Mouse (Mus musculus) lung, postnatal 25 days (tissue): ENCODE data around the gene Gm44965.
"Not testable (repeated sequence)": the region's sequence is repeated elsewhere in the genome, so short reads cannot be mapped to it uniquely, and the experiment has no call there.

Experiments used
- DNase-seq: peaks from one replicate; pipeline ENCODE4 v3.0.0; 2022; ENCODE audit warnings: low spot score

Gene Gm44965

DNA sequence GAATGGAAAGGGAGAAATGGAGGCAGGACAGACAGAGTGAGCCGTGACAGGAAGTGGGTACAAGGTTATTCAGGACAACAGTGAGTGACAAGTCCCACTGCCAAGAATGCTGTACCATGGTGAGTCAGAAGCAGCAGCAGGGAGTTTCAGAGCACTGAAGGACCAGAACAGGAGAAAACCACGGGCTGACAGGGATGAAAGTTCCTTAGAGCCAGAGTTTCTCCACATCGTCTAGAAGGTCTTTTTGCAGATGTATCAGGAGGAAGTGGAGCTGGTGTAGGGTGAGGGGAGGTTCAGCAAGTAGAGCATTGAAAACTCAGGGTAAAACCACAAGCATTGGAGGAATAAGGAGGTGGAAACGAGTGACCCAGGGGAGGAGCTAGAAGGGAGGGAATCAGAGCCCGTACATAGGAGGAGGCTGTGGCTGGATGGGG, 14.5 kb upstream of the Gm44965 start:
- DNase-seq: peak; percentile 55

DNA sequence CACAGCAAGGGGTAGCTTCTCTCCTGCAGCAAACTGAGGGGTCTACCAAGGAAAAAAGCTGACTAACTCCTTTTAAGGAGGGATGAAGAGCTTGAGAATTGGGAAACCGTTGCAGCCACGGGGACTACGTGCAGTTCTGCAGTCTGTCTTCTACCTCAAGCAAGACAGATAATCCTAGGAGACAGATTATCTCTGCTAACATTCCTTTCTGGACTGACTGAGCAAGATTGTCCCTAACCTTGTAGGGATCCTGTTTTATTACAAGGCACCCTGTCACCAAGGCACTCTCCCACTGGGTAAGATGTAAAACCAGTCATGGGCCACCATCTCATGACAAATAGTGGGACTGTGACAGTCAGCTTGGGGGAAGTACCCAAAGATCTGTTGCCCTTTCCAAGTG, 12.5 kb upstream of the Gm44965 start:
- DNase-seq: no peak

DNA sequence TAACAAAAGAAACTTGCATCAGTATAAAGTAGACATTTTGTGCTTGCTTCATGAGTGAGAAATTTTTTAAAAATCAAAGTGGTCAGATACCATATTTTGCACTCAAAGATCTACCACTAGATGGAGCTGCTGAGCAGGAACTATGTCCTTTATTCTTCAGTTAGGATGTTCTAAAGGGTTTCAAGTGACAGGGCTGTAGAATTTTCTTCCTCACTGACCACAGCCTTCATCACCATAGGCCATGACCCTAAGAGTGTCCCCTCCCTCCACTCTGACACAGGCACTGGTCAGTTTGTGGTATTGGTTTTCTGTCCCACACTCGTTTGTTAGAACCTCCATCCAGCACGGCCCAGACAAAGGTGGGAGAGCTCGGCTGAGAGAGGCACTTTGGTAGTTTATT, 11.7 kb upstream of the Gm44965 start:
- peak; percentile 48 for DNase-seq

GRCm38 (mm10) chr6:48589194-48589750, 4.5 kb upstream of the Gm44965 start, which contains the start of gene Gm45021:
Gene Gm45021, plus strand, starts transcription at chr6:48589610.
- DNase-seq: no peak

GRCm38 (mm10) chr6:48591221-48591845, 2.4 kb upstream of the Gm44965 start:
- no peak for DNase-seq

DNA sequence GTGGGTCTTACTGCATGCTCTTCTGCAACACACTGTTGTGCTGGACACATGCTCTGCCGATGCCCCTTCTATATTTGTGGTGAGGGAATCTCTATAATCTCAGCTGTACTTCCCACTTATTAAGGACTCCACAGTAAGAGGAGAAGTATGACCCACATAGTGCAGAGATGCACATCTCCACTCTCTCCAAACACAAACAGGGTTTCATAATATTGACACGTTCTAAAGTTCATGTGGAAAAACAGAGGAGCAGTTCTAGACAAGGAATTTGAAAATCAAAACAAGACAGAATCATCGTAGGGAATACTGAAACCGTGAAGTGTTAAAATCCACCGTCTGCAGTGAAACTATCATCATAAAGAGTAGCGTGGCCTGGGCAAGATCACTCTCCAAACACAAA, 1.9 kb upstream of the Gm44965 start:
- no peak for DNase-seq

- DNase-seq: no peak
These were observed 450 bp downstream of the Gm44965 start for GRCm38 (mm10) chr6:48594043-48594738.

DNA sequence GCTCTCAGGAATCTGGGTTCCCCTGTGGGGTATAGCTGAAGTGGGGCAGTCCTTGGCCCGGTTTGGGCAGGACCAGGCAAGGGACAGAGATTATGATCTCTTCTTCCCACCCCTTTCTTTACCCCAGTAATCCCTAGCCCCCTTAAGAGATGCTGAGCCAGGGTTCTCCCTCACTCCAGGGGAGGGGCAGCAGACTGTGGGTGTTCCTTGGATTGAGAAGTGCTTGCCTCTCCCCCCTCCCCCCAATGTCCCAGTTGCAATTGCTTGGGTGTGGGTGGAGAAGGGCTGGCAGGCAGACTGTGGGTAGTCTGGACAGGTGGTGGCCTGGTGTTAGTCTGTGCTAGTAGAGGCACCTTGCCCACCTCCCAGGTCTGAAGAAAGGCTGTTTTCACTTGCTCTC, 1.5 kb downstream of the Gm44965 start:
- no peak for DNase-seq

GRCm38 (mm10) chr6:48596545-48597232, 2.9 kb downstream of the Gm44965 start:
- DNase-seq: no peak

DNA sequence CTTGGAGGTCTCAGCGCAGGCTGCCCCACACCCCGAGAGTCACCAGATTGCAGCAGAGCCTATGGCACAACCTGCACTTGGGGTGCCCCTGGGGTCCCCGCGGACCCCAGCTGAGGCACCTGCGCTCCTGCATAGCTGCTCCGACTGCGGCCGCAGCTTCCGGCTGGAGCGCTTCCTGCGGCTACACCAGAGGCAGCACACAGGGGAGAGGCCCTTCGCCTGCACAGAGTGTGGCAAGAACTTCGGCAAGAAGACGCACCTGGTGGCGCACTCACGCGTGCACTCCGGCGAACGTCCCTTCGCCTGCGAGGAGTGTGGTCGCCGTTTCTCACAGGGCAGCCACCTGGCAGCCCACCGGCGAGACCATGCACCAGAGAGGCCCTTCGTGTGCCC, 3.5 kb downstream of the Gm44965 start:
- DNase-seq: no peak

DNA sequence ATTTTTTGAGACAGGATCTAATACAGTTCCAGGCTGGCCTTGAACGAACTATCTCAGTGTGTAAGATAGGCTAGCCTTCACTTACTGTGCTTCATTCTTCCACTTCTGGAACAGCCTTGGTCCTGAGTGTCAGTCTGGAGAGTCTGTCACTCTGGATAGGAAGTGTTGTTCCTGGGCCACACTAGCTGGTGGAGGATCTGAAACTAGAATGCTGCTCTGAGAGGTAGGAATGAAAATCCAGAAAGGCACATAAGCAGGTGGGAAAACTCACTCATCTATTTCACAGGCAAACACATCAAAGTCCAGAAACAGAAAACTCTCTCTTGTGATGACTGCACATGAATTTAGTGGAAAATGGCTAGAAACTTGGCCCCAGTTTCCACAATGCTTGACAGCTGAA, 6.9 kb downstream of the Gm44965 start:
- DNase-seq: no peak

- peak; percentile 97 for DNase-seq
These were observed 7.7 kb downstream of the Gm44965 start, which contains the start of gene Zfp775 for GRCm38 (mm10) chr6:48601271-48602079. Gene Zfp775, plus strand, starts transcription at chr6:48602063.

GRCm38 (mm10) chr6:48602080-48602741, 8.5 kb downstream of the Gm44965 start:
- DNase-seq: peak; percentile 15

DNA sequence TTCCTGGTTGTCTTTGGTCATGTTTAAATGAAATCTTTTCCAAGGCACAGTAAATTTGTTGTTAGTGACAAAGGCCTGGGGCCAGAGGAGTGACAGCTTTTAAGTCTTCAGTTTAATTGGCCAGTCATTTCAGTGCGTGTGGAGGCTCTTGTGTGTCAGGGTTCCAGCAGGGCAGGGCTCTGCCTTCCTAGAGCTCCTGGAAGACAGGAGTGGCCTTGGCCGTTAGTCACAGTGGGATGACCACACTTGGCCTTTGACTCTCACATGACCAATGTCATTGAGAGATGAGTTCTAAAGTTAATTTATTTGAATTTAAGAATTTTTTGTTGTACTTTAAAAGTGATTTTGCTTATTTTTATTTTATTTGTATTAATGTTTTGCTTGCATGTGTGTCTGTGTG, 14.4 kb downstream of the Gm44965 start:
- DNase-seq: no peak

DNA sequence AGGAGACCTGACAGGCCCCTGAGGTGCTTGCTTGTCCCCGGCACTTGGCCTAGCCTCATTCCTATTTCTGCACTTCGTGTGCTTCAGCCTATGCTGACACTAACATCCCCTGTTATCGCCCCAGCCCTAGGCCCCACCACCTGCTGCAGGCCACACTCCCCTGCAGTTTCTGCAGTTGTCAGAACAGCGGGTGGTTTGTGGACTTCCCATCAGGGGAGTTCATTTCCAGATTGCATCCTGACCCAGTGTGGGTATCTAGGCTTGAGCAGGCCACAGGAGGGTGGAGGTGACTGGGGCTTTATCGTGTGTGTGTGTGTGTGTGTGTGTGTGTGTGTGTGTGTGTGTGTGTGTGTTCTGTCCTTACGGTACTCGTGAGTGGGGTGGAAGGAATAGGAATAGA, 15.8 kb downstream of the Gm44965 start:
- DNase-seq: no peak

GRCm38 (mm10) chr6:48610657-48611056, 16.9 kb downstream of the Gm44965 start:
- no peak for DNase-seq

DNA sequence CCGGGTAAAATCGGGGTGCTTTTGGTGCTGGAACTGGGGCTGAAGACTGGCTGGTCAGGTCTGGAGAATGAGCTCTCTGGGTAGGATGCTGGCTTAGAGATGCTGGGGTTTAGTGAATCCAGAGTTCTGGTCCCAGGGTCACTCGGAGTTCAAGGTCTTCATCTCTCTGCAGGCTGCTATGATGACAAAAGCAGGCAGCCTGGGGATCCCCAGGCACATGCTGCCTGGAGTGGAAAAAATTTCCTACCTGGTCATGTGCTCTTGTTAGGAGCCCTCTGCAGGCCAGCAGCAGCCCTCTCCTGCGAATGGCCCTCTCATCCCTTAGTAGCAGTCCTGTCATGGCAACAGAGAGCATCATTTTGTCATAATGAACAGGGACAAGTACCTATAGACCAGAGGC, 19.7 kb downstream of the Gm44965 start:
- DNase-seq: no peak

GRCm38 (mm10) chr6:48614756-48615155, 21.0 kb downstream of the Gm44965 start:
- DNase-seq: no peak

- DNase-seq: no peak
These were observed 26.3 kb downstream of the Gm44965 start for GRCm38 (mm10) chr6:48620031-48620430.

GRCm38 (mm10) chr6:48622186-48622843, 28.6 kb downstream of the Gm44965 start:
- DNase-seq: not testable (repeated sequence)

GRCm38 (mm10) chr6:48623460-48623859, 29.7 kb downstream of the Gm44965 start:
- no peak for DNase-seq
